Mouse (Mus musculus) spleen, postnatal 10 days (tissue): Measurements from ENCODE around the gene Plpp3.

Source experiments
- DNase-seq, 2 experiments: peaks; one replicate each; pipeline ENCODE4 v3.0.0; 2021 to 2022; ENCODE audit warnings: low spot score in 2 of 2

Gene Plpp3

DNA sequence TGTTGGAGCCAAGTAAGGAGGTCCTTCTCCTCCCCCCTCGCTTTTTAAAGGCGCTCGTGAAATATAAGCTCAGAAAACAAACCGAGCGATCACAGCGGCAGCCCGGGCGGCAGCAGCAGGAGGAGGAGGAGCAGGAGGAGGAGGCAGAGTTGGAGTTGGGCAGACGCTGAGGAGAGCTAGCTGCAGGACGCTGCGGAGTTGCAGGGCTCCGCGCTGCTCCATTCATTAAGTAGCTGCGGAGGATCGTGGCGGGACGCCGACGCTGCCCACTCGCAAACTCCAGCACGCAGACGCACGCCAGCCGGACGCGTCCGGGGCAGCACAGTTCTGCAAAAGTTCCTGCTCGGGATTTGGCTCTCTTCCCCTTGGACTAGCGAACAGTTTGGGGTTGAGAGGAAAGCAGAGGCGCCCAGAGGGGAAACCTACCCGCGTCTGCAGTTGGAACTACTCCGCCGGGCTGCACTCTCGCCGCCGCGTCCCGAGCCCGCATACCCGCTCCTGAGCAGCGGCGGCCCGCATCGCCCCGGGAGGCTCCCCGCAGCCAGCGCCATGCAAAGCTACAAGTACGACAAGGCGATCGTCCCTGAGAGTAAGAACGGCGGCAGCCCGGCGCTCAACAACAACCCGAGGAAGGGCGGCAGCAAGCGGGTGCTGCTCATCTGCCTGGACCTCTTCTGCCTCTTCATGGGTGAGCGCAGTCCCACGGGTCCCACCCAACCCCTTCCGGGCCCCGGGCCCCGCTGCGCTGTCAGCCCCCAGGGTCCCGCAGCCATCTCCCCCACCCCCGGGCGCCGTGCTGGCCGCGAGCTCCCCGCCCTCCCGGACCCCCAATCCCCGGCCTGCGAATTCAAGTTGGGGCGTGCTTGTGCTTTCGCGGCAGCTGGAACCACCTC lies at the start of gene Plpp3:
Gene Plpp3, plus strand, starts transcription at position 72 of the 893 bp plus-strand sequence.
- peak; percentile 27 to 53 for DNase-seq

DNA sequence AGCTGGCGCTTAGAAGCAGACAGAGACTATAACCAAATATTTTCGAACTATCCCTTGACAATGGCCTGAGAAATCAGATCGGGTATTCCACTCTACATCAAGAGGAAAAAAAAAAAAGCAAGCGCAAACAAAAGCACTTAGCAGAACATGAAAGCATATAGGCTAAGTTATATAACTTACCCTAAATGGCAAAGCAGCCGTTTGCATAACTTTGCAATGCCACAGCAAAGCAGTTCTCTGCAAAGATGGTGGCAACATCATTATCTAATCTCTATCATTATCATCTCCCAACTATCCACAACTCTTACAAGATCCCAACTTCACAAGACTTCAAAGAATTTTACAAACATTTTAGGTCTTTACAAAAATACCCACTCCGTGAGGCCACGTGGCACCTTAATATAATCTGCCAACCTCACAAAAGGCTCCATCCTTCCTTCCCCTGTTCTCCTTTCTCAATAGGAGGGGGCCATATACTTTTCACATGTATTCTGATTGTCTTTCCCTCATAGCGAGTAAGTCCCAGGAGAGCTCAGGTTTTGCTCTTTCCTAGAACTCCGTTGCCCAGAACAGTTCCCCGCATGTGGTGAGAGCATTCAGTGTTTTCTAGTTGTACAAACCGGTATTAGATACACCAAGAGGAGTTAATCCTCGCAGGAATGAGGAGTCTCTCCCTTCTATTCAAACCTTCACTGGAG lies 49.1 kb upstream of the Plpp3 start:
- no peak for DNase-seq

DNA sequence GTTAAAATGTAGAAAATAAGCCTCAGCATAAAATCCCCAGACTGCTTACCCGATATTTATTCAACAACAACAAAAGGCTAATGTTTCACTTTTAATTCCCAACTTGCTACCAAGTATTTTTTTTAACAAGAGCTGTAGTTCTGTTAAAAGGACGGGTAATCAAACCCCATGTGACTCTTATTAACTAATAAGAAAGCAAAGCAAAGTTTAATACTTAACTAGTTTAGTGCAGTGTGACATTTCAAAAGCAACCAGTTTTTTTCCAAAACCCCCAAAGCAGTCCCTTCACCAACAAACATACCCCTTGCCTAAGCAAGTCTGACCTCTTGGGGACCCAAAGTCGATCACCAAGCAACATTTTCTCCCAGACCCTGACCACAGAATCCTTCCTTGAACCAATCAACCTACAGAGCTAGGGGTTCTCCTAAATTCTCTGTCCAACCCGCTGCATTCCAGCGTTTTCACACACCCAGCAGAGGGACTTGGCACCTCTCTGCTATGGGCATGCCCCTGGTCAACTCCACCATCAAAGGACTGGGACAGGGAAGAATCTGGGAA lies 48.4 kb upstream of the Plpp3 start:
- DNase-seq, result no peak

DNA sequence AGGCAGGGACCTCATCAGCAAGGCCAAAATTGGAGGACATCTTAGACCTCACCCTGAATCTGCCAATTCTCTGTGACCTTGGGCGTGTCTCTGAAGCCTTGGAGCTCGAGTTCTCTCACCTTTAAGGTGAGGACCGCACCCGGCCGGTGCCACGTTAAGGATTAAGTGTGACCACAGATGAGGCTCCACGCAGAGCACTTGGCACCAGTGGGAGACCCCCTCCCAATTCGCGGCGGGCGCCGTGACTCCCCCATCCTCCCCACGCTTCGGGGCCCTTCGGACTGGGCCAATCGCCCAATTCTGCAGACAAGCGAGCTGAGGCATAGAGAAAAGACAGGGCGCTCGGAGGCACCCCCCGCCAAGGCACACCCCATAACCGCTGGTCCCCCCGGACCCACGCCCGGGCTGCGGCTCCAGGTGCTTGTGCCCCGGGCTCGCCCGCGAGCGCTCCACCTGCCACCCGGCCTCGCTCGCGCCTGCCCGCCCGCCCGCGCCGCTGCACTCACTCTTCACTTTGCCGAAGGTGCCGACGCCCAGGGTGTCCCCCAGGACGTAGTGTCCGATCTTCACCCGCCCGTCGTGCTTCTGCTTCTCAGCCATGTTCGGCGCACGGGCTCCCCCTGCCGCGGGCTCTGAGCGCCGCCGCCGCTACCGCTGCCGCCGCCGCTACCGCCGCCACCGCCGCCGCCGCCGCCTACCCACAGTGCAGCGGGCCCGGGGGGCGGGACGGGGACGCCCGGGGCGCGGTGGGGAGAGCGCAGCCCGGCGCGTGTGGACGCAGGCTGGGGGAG lies 47.8 kb upstream of the Plpp3 start, which contains the start of gene Prkaa2:
Gene Prkaa2, minus strand, starts transcription at position 692 of the 791 bp plus-strand sequence.
- DNase-seq, result peak; percentile 10 to 54

DNA sequence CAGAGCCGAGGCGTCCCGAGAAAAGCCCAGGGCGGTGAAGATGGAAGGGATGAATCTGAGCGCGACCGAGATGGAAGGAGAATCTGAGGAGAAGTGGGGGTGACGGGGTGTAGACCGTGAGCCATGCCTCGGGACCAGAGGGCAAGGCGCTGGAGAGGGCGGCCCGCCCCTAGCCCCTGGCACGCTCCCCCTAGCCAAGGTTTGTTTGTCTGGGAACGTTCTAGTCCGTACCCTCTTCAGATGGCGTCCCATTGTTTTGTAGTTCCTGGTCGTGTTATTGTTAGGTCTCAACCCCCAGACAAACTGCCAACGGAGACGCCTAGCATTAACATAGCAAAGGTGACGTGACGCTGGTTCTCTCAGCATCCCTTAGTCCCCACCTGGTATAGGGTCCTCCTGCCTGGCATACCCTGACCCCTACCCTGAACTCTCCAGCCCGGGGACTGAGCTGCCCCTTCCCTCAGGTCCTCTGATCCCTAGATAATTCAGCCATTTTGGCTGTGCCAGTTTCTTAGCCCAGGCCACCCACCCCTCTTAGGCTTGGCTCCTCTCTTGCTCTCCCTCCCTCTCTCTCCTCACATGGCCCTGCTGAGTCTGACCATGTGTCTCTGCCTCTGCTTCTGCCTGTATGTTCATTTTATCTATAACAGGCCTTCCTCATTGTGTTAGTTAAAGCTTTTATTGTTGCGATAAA lies 47.0 kb upstream of the Plpp3 start:
- DNase-seq, result no peak

DNA sequence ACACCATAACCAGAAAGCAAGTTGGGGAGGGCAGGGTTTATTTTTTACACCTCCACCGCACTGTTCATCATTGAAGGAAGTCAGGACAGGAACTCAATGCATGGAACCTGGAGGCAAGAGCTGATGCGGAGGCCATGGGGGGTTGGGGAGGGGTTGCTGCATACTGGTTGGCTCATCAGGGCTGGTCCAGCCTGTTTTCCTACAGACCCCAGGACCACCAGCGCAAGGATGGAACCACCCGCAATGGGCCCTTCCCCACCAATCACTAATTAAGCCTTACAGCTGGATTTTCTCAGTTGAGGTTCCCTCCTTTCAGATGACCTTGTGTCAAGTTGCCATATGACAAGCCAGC lies 46.5 kb upstream of the Plpp3 start:
- no peak for DNase-seq

GRCm38 (mm10) chr4:105111770-105112169 lies 45.4 kb upstream of the Plpp3 start:
- DNase-seq, result no peak

GRCm38 (mm10) chr4:105113042-105113441 lies 44.1 kb upstream of the Plpp3 start:
- no peak for DNase-seq

- no peak for DNase-seq
Measured at GRCm38 (mm10) chr4:105113468-105113867, 43.7 kb upstream of the Plpp3 start.

- DNase-seq, result no peak
Measured at GRCm38 (mm10) chr4:105121081-105121480, 36.1 kb upstream of the Plpp3 start.

GRCm38 (mm10) chr4:105122429-105122828 lies 34.7 kb upstream of the Plpp3 start:
- DNase-seq, result peak in 1 of 2 experiments; percentile 47

GRCm38 (mm10) chr4:105129212-105129611 lies 27.9 kb upstream of the Plpp3 start:
- DNase-seq, result no peak

DNA sequence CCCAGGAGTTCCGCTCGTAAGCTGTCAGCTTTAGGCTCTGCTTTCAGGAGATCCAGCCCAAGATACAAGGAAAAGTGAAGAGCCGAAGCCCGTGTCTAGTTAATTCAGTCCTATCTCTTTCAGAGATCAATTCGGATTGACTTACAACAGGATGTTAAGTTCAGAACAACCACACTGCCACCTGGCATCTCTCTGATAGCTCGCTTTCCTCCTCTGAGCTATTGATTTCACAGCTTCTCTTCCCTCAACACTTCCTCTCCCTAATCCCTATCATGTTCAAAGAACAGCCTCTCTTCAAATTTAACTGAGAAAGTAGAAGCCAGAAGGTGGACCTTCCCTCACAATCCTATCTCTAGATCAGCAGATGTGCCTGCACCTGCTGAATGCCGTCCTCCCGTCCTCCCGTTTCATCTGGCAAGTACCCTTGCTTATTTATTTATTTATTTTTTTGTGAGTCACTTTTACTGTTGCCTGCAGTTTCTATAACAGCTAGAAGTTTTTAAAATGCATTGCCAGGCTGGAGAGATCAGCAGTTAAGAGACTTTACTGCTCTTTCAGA lies 25.3 kb upstream of the Plpp3 start:
- DNase-seq, result no peak

GRCm38 (mm10) chr4:105133350-105134050 lies 23.6 kb upstream of the Plpp3 start:
- no peak for DNase-seq

DNA sequence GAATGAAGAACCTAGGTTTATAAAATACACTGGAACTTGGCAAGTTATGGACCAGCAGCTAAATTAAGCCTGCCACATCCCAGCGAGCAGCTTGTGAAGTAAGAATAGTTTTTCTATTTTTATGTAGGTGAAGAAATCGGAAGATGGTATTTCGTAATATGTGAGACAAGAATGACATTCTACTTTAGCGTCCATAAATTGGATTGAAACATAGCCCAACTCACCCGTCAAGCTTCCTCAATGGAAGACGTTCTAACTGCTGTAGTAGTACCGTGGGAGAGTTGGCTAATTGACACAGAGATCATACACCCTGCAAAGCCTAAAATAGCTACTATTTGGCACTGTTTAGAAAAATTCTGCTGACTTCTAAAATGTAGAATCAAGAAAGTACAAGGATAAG lies 7.7 kb upstream of the Plpp3 start:
- DNase-seq, result no peak

GRCm38 (mm10) chr4:105151911-105152690 lies 5.0 kb upstream of the Plpp3 start:
- DNase-seq, result peak in 1 of 2 experiments; percentile 61

- DNase-seq, result no peak
Measured at GRCm38 (mm10) chr4:105153227-105153626, 3.9 kb upstream of the Plpp3 start.

- no peak for DNase-seq
Measured at GRCm38 (mm10) chr4:105156281-105156680, 866 bp upstream of the Plpp3 start.

DNA sequence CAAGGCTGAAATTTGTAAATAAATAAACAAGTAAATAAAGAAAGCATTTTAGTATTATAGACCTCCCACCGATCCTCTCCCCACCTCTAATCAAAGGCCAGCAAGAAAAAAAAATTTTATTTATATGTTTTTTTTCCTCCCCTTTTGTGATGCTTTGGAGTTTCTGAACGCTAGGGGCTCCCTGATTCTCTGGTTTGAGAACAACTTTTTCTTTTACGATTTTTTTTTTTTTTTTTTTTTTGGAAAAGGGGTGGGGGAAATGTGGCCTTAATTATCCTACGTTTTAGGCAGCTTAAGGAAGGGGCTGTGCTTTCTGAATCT lies 232 bp upstream of the Plpp3 start:
- no peak for DNase-seq

GRCm38 (mm10) chr4:105158169-105158555 lies 1.0 kb downstream of the Plpp3 start:
- DNase-seq, result peak; percentile 47 to 76
